Mouse (Mus musculus) thymus, postnatal 14 days (tissue): ENCODE measurements around the gene Aff3.

ENCODE experiments used
- DNase-seq: peaks from one replicate; pipeline ENCODE4 v3.0.0; 2021

The Aff3 gene

GRCm38 (mm10) chr1:38308705-38308996 lies 356.1 kb downstream of the Aff3 start:
- no peak for DNase-seq

GRCm38 (mm10) chr1:38307821-38308704 lies 356.7 kb downstream of the Aff3 start:
- no peak for DNase-seq

GRCm38 (mm10) chr1:38307234-38307633 lies 357.5 kb downstream of the Aff3 start:
- DNase-seq: no peak

- DNase-seq: no peak
These were observed 358.6 kb downstream of the Aff3 start for GRCm38 (mm10) chr1:38306146-38306545.

GRCm38 (mm10) chr1:38304376-38304775 lies 360.4 kb downstream of the Aff3 start:
- no peak for DNase-seq

- DNase-seq: no peak
These were observed 366.5 kb downstream of the Aff3 start for GRCm38 (mm10) chr1:38298291-38298690.

GRCm38 (mm10) chr1:38294906-38295305 lies 369.8 kb downstream of the Aff3 start:
- no peak for DNase-seq

- no peak for DNase-seq
These were observed 370.4 kb downstream of the Aff3 start for GRCm38 (mm10) chr1:38294336-38294695.

GRCm38 (mm10) chr1:38293671-38294335 lies 371.0 kb downstream of the Aff3 start:
- DNase-seq: no peak

- DNase-seq: no peak
These were observed 371.9 kb downstream of the Aff3 start for GRCm38 (mm10) chr1:38292851-38293250.

- DNase-seq: no peak
These were observed 372.8 kb downstream of the Aff3 start for GRCm38 (mm10) chr1:38291915-38292314.

- no peak for DNase-seq
These were observed 373.3 kb downstream of the Aff3 start for GRCm38 (mm10) chr1:38291497-38291896.

- no peak for DNase-seq
These were observed 373.9 kb downstream of the Aff3 start for GRCm38 (mm10) chr1:38290881-38291280.

GRCm38 (mm10) chr1:38289891-38290290 lies 374.9 kb downstream of the Aff3 start:
- no peak for DNase-seq

- no peak for DNase-seq
These were observed 376.0 kb downstream of the Aff3 start for GRCm38 (mm10) chr1:38288716-38289115.

GRCm38 (mm10) chr1:38286551-38286950 lies 378.2 kb downstream of the Aff3 start:
- no peak for DNase-seq

- DNase-seq: no peak
These were observed 384.2 kb downstream of the Aff3 start for GRCm38 (mm10) chr1:38280549-38280948.

GRCm38 (mm10) chr1:38271312-38271711 lies 393.4 kb downstream of the Aff3 start:
- no peak for DNase-seq

- no peak for DNase-seq
These were observed 396.3 kb downstream of the Aff3 start for GRCm38 (mm10) chr1:38268246-38269042.

GRCm38 (mm10) chr1:38263251-38263650 lies 401.5 kb downstream of the Aff3 start:
- no peak for DNase-seq

GRCm38 (mm10) chr1:38262362-38263154 lies 402.2 kb downstream of the Aff3 start:
- no peak for DNase-seq

- DNase-seq: no peak
These were observed 403.7 kb downstream of the Aff3 start for GRCm38 (mm10) chr1:38261076-38261475.
